Mouse (Mus musculus) CH12.LX (cell line): ENCODE measurements around the gene Gm20388.

Experiments used
- NRF1 ChIP-seq: IDR thresholded peaks from 2 replicates; pipeline ENCODE4 v1.6.1; 2014; ENCODE audit warnings: low read depth, mild to moderate bottlenecking, inconsistent platforms, low read length, improper control_type of control experiment, moderate library complexity
- ZMIZ1 ChIP-seq: IDR thresholded peaks from 2 replicates; pipeline ENCODE4 v1.6.1; 2012; ENCODE audit warnings: low read depth, mild to moderate bottlenecking, inconsistent platforms, low read length, improper control_type of control experiment

DNA sequence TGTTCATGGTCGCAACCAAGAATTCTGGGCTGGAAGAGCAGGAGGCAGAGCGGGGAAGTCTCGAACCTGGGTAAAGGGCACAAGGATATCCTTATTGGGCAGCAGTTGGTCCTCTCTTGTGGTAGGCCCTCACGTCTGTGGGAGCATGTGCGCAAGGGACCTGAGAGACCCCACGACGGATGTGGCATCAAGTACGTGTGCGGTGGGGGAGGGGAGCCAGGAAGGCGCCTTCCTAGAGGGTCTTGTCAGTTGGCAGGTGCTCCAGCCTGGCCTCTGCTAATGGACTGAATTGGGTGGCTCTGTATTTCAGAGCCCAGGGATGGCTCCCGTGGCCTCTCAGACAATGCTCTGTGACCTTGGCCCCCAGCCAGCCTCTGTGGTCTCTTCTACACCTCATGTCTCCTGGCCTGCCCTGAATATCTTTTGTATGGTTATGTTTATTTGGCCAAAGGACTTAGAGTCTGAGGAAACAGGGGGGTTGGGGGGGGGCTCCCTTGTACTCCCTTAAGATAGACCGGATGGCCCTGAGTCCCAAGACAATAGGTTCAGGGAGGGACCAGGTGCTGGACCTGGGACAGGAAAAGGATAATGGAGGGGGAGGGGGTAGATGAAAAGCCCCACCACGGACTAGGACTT, 563.2 kb downstream of the Gm20388 start:
- TF ChIP-seq ZMIZ1 (no peak), NRF1 (no peak)
